Mouse (Mus musculus) MEL (cell line): Measurements from ENCODE around the gene Prdm16.

Experiments used
- BHLHE40 ChIP-seq: IDR thresholded peaks from 2 replicates; pipeline ENCODE4 v1.6.1; 2012; ENCODE audit warnings: low read depth, mild to moderate bottlenecking, inconsistent platforms, low read length, improper control_type of control experiment, borderline replicate concordance
- CTCF ChIP-seq, 3 experiments: IDR thresholded peaks in 2 of 3; conservative IDR thresholded peaks in 1 of 3; 2 replicates each; pipeline ENCODE4 v1.5.1; 2011 to 2012; ENCODE audit warnings: low read length in 3 of 3, low read depth in 2 of 3, mild to moderate bottlenecking in 2 of 3, improper control_type of control experiment in 1 of 3, inconsistent platforms in 1 of 3, mixed read lengths in 1 of 3, moderate library complexity in 1 of 3; ENCODE audit not compliant: control insufficient read depth in 1 of 3, insufficient read depth in 1 of 3, poor library complexity in 1 of 3, severe bottlenecking in 1 of 3
- E2F4 ChIP-seq: IDR thresholded peaks from 2 replicates; pipeline ENCODE4 v1.6.1; 2011; ENCODE audit warnings: low read depth, low read length, improper control_type of control experiment, borderline replicate concordance
- HCFC1 ChIP-seq: IDR thresholded peaks from 2 replicates; pipeline ENCODE4 v1.6.1; 2012; ENCODE audit warnings: low read depth, mild to moderate bottlenecking, inconsistent platforms, low read length, improper control_type of control experiment, moderate library complexity
- MAX ChIP-seq: IDR thresholded peaks from 2 replicates; pipeline ENCODE4 v1.6.1; 2011; ENCODE audit warnings: low read length, improper control_type of control experiment
- MYB ChIP-seq: IDR thresholded peaks from 2 replicates; pipeline ENCODE4 v1.6.1; 2011; ENCODE audit warnings: mild to moderate bottlenecking, low read depth, low read length, improper control_type of control experiment
- POLR2A ChIP-seq, 2 experiments: IDR thresholded peaks; 2 replicates each; pipeline ENCODE4 v1.6.1; 2011 to 2012; ENCODE audit warnings: low read length in 2 of 2, mild to moderate bottlenecking in 2 of 2, control low read depth in 1 of 2, improper control_type of control experiment in 1 of 2, low read depth in 1 of 2, moderate library complexity in 1 of 2; ENCODE audit not compliant: control insufficient read depth in 1 of 2, insufficient read depth in 1 of 2, poor library complexity in 1 of 2
- USF1 ChIP-seq: IDR thresholded peaks from 2 replicates; pipeline ENCODE4 v1.6.1; 2014; ENCODE audit warnings: low read depth, mild to moderate bottlenecking, inconsistent platforms, low read length, improper control_type of control experiment, moderate library complexity
- ZMIZ1 ChIP-seq: IDR thresholded peaks from 2 replicates; pipeline ENCODE4 v1.6.1; 2012; ENCODE audit warnings: low read depth, mild to moderate bottlenecking, inconsistent platforms, low read length, improper control_type of control experiment, moderate library complexity
- ZNF384 ChIP-seq: IDR thresholded peaks from 2 replicates; pipeline ENCODE4 v1.6.1; 2012; ENCODE audit warnings: low read depth, mild to moderate bottlenecking, inconsistent platforms, low read length, improper control_type of control experiment

DNA sequence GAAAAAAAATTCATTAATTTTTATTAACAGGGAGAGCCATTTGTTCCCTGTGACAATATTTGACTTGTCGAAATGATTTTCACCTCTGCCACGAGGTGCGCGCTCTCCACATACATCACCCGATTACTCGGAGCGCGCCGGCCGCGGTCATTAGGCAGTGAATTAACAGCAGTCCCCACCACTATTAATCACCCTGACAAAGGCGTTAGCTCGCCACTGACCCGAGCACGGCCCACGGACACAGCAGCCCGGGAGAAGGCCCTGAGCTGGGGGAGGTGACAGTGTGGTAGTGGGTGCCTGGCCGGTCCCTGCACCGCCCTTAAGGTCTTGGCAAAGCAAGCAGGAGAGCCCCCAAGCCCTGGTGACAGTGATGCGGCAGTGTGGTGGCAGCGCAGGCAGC is 92.8 kb downstream of the Prdm16 start:
- TF ChIP-seq ZNF384 (no peak), ZMIZ1 (no peak), CTCF (IDR thresholded peaks at IDR 0.05 in 2 of 3, conservative IDR thresholded peaks at IDR 0.05 in 1 of 3; ENCODE audit: control insufficient read depth in 1 of 3, insufficient read depth in 1 of 3, low read depth in 2 of 3, low read length in 3 of 3, poor library complexity in 1 of 3, severe bottlenecking in 1 of 3) (no peak), MYB (no peak), POLR2A (IDR thresholded peaks at IDR 0.05; ENCODE audit: control insufficient read depth in 1 of 2, insufficient read depth in 1 of 2, low read depth in 1 of 2, low read length in 2 of 2, poor library complexity in 1 of 2) (no peak), HCFC1 (no peak), USF1 (no peak), E2F4 (no peak), MAX (no peak), BHLHE40 (no peak)
